Mouse (Mus musculus) limb, embryonic 14.5 days (tissue): Measurements from ENCODE around the gene Klf12. TPM values are rescaled to one million over a fixed set of nuclear protein-coding genes. Genes with fewer than 3 reads are reported as not detected.
"Not testable (repeated sequence)": the region's sequence is repeated elsewhere in the genome, so short reads cannot be mapped to it uniquely, and the experiment has no call there.

ENCODE experiments used
- ATAC-seq: fragments of 200-750 bp; cut with Nextera tagmentation; 2 replicates; pipeline ENCODE4 v1.8.0; 2017; ENCODE audit warnings: low read depth, moderate number of reproducible peaks, moderate TSS enrichment; ENCODE audit not compliant: low FRiP score
- DNase-seq: peaks from one replicate; pipeline ENCODE4 v3.0.0-alpha.2; 2015; ENCODE audit warnings: low spot score
- H3K27ac ChIP-seq: fragments of 300-500 bp; sonication (generic); replicated peaks from 2 replicates; pipeline ENCODE4 v1.5.1; 2014; ENCODE audit warnings: low read depth, mild to moderate bottlenecking, low read length, moderate library complexity, mixed read lengths
- H3K27me3 ChIP-seq: fragments of 300-500 bp; sonication (generic); 2 replicates; pipeline ENCODE4 v1.6.1; 2014; ENCODE audit warnings: low read length, mixed read lengths; ENCODE audit not compliant: control insufficient read depth, insufficient read depth
- H3K36me3 ChIP-seq: fragments of 300-500 bp; sonication (generic); 2 replicates; pipeline ENCODE4 v1.6.1; 2014; ENCODE audit warnings: mild to moderate bottlenecking, low read length, moderate library complexity, mixed read lengths; ENCODE audit not compliant: control insufficient read depth, insufficient read depth
- H3K4me1 ChIP-seq: fragments of 300-500 bp; sonication (generic); 2 replicates; pipeline ENCODE4 v1.6.1; 2014; ENCODE audit warnings: antibody characterized with exemption, low read length, mixed read lengths; ENCODE audit not compliant: control insufficient read depth, insufficient read depth
- H3K4me2 ChIP-seq: fragments of 300-500 bp; sonication (generic); replicated peaks from 2 replicates; pipeline ENCODE4 v1.6.1; 2014; ENCODE audit warnings: low read depth, mild to moderate bottlenecking, low read length, moderate library complexity; ENCODE audit not compliant: severe bottlenecking
- H3K4me3 ChIP-seq: fragments of 300-500 bp; sonication (generic); replicated peaks from 2 replicates; pipeline ENCODE4 v1.5.1; 2014; ENCODE audit warnings: low read length
- H3K9ac ChIP-seq: fragments of 300-500 bp; sonication (generic); 2 replicates; pipeline ENCODE4 v1.6.1; 2014; ENCODE audit warnings: mild to moderate bottlenecking, low read depth, low read length, moderate library complexity; ENCODE audit not compliant: severe bottlenecking
- H3K9me3 ChIP-seq: fragments of 300-500 bp; sonication (generic); 2 replicates; pipeline ENCODE4 v1.6.1; 2016; ENCODE audit warnings: low read length; ENCODE audit not compliant: control insufficient read depth
- POLR2A ChIP-seq: fragments of 200-500 bp; IDR thresholded peaks from 2 replicates; pipeline ENCODE4 v1.8.0; 2012; ENCODE audit warnings: inconsistent platforms, mild to moderate bottlenecking, moderate library complexity, borderline replicate concordance; ENCODE audit not compliant: insufficient read depth, insufficient read length; ENCODE audit errors: extremely low read depth
- WGBS: fragments of 180-500 bp; shearing (Covaris S2); extraction: QIAGEN DNeasy Blood & Tissue Kit; methylation state at CpG from one replicate; pipeline ENCODE4 v1.1.7; 2014; 5-methylcytosine and 5-hydroxymethylcytosine counted together
- polyA plus RNA-seq, 2 experiments: library from polyadenylated mRNA; depleted of rRNA in 1 of 2; stranded (reverse) in 1 of 2; unstranded in 1 of 2; fragments of >200 nt; fragmentation: Nextera tagmentation in 1 of 2; extraction: Ambion mirVana in 1 of 2; gene quantifications; 2 replicates each; pipeline versions ENCODE4 v1.2.1 to v1.2.3; 2012 to 2014

Gene Klf12
- polyA plus RNA-seq, 2 experiments = 23.7 to 32.0 TPM

- WGBS = 84% methylated on average over 5 of the region's 5 CpGs
- Histone ChIP-seq H3K4me2 (no peak overlapping the region), H3K4me3 (no peak overlapping the region), H3K9ac (no peak overlapping the region), H3K36me3 (peaks cover 4% of the 10 kb centered on the region), H3K27me3 (no peaks in the 10 kb centered on the region), H3K9me3 (no peaks in the 10 kb centered on the region), H3K27ac (no peak overlapping the region), H3K4me1 (peaks cover 2% of the 10 kb centered on the region; the same call in 1 of the 2 replicates)
- ATAC-seq (no peak), DNase-seq (no peak)
- TF ChIP-seq POLR2A = no peak
Observed at GRCm38 (mm10) chr14:99876791-99877578, 407.5 kb downstream of the Klf12 start.

- DNase-seq (no peak), ATAC-seq (no peak)
- H3K27ac ChIP-seq = no peak overlapping the region
- no peak overlapping the region for H3K4me2 ChIP-seq
- peaks cover 2% of the 10 kb centered on the region; the same call in 1 of the 2 replicates for H3K4me1 ChIP-seq
- TF ChIP-seq POLR2A = no peak
- no peaks in the 10 kb centered on the region for H3K9me3 ChIP-seq
- peaks cover 4% of the 10 kb centered on the region; the same call in 1 of the 2 replicates for H3K36me3 ChIP-seq
- no peak overlapping the region for H3K9ac ChIP-seq
- H3K27me3 ChIP-seq = no peaks in the 10 kb centered on the region
- no peak overlapping the region for H3K4me3 ChIP-seq
- 76% methylated on average over 5 of the region's 5 CpGs for WGBS
Observed at GRCm38 (mm10) chr14:99873725-99874124, 410.8 kb downstream of the Klf12 start.

GRCm38 (mm10) chr14:99856158-99857011 is 428.1 kb downstream of the Klf12 start:
- Histone ChIP-seq H3K27me3 (no peaks in the 10 kb centered on the region), H3K9ac (no peak overlapping the region), H3K9me3 (no peaks in the 10 kb centered on the region), H3K36me3 (no peaks in the 10 kb centered on the region), H3K4me2 (no peak overlapping the region), H3K27ac (no peak overlapping the region), H3K4me3 (no peak overlapping the region), H3K4me1 (no peaks in the 10 kb centered on the region)
- TF ChIP-seq POLR2A = no peak
- no peak for ATAC-seq
- WGBS = 68% methylated on average over 14 of the region's 14 CpGs
- no peak for DNase-seq

GRCm38 (mm10) chr14:99854467-99854807 is 430.0 kb downstream of the Klf12 start:
- H3K4me1 ChIP-seq, H3K36me3 ChIP-seq, H3K9ac ChIP-seq, DNase-seq, H3K4me3 ChIP-seq, ATAC-seq, H3K4me2 ChIP-seq, H3K27me3 ChIP-seq, H3K27ac ChIP-seq, H3K9me3 ChIP-seq: not testable (repeated sequence)

- H3K9ac ChIP-seq, H3K9me3 ChIP-seq, H3K27me3 ChIP-seq, DNase-seq, H3K4me1 ChIP-seq, H3K27ac ChIP-seq, H3K36me3 ChIP-seq, H3K4me3 ChIP-seq, ATAC-seq, H3K4me2 ChIP-seq: not testable (repeated sequence)
- 61% methylated on average over 4 of the region's 4 CpGs for WGBS
Observed at GRCm38 (mm10) chr14:99853769-99854466, 430.6 kb downstream of the Klf12 start.
